Mouse (Mus musculus) thymus, postnatal 25 days (tissue): ENCODE data around the gene Gm19935.

ENCODE experiments used
- DNase-seq: peaks from one replicate; pipeline ENCODE4 v3.0.0; 2022

Gm19935 gene

GRCm38 (mm10) chr8:90817293-90817692, at the start of gene Gm19935:
Gm19935 (minus strand) TSS chr8:90817393.
- no peak for DNase-seq

GRCm38 (mm10) chr8:90862038-90862437, 44.8 kb upstream of the Gm19935 start:
- DNase-seq, result no peak

GRCm38 (mm10) chr8:90861266-90861944, 44.2 kb upstream of the Gm19935 start:
- no peak for DNase-seq

GRCm38 (mm10) chr8:90858071-90858470, 40.9 kb upstream of the Gm19935 start:
- no peak for DNase-seq

GRCm38 (mm10) chr8:90856952-90857351, 39.8 kb upstream of the Gm19935 start:
- no peak for DNase-seq

GRCm38 (mm10) chr8:90856171-90856570, 39.0 kb upstream of the Gm19935 start:
- no peak for DNase-seq

- DNase-seq, result no peak
These were observed 37.5 kb upstream of the Gm19935 start for GRCm38 (mm10) chr8:90854671-90855161.

- no peak for DNase-seq
These were observed 36.9 kb upstream of the Gm19935 start for GRCm38 (mm10) chr8:90853971-90854670.

GRCm38 (mm10) chr8:90851544-90851943, 34.4 kb upstream of the Gm19935 start:
- no peak for DNase-seq

- DNase-seq, result no peak
These were observed 32.4 kb upstream of the Gm19935 start for GRCm38 (mm10) chr8:90849462-90850050.

- no peak for DNase-seq
These were observed 30.8 kb upstream of the Gm19935 start for GRCm38 (mm10) chr8:90847980-90848379.

- DNase-seq, result no peak
These were observed 27.2 kb upstream of the Gm19935 start for GRCm38 (mm10) chr8:90844179-90844967.

GRCm38 (mm10) chr8:90843127-90843526, 25.9 kb upstream of the Gm19935 start:
- DNase-seq, result no peak

- DNase-seq, result no peak
These were observed 24.1 kb upstream of the Gm19935 start for GRCm38 (mm10) chr8:90841321-90841720.

- DNase-seq, result no peak
These were observed 22.8 kb upstream of the Gm19935 start for GRCm38 (mm10) chr8:90839725-90840714.

GRCm38 (mm10) chr8:90837440-90837839, 20.2 kb upstream of the Gm19935 start:
- DNase-seq, result no peak

- DNase-seq, result no peak
These were observed 17.1 kb upstream of the Gm19935 start for GRCm38 (mm10) chr8:90834321-90834672.

GRCm38 (mm10) chr8:90833628-90834320, 16.6 kb upstream of the Gm19935 start:
- no peak for DNase-seq

GRCm38 (mm10) chr8:90832576-90833289, 15.5 kb upstream of the Gm19935 start:
- no peak for DNase-seq

GRCm38 (mm10) chr8:90830980-90831379, 13.8 kb upstream of the Gm19935 start:
- DNase-seq, result no peak

GRCm38 (mm10) chr8:90829825-90830224, 12.6 kb upstream of the Gm19935 start:
- no peak for DNase-seq
